Mouse (Mus musculus): ENCODE measurements at regions not wholly inside any gene's neighbourhood (a gene's known extent, or its start where the extent isn't known, plus 50 kb on each side); places are given as distances from the start of the nearest gene placed in this dataset.
"Not testable (repeated sequence)": the region's sequence is repeated elsewhere in the genome, so short reads cannot be mapped to it uniquely, and the experiment has no call there.

DNA sequence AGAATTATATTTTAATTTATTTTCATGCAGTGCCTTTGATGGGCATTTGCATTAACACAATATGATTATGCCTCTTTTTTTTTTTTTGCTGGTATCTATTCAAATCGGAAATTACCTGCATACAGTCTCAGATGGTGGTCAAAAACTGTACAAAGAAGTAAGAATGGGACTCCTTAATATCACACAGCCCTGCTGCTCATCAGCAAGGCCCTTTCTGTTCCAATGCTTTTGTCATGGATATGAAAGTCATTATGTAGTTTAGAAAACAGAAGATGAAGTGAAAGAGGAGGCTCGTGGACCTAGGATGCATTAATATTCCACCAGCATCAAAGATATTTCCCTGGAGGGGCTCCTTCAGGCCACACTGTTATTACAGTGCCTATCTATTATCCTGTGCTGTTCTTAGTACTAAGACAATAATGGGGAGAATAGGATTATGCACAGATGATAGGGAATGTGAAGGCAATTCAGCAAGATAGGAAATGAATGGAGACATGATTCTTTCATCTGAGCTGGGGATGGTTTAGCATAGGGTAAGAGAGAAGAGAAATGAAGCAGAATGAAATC is 687.7 kb upstream of the Ptbp2 start:
- no peaks in the 10 kb centered on the region for H3K27me3 ChIP-seq (replicated peaks)
- no peaks in the 10 kb centered on the region for H3K4me1 ChIP-seq
- no peaks in the 10 kb centered on the region for H3K9me3 ChIP-seq (replicated peaks)
- no peak overlapping the region for H3K9ac ChIP-seq
- no peak overlapping the region for H3K27ac ChIP-seq
- no peak for ATAC-seq
- H3K36me3 ChIP-seq: no peaks in the 10 kb centered on the region
- no peak overlapping the region for H3K4me3 ChIP-seq
- H3K4me2 ChIP-seq: no peak overlapping the region
- 62% methylated on average over 2 of the region's 2 CpGs for WGBS (ENCODE audit: insufficient replicate concordance)

DNA sequence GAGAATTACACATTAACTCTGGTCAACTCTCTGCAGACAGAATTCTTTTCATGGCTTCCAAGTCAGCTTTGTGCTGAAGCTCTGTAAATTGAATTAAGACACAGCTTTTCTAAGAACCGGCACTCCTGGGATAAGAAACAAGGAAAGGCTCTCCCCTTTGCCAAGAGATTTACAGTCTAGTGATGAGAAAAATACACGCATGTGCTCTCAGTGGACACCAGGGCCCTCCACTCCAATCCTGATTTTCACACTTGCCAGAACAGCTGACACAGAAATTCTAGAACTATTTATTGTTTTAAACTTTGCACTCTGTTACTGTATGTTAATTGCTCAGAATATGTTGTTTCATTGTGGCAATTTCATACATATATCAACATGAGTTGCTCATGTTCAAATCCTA is 684.6 kb upstream of the Ptbp2 start:
- Histone ChIP-seq H3K9me3 (replicated peaks) (no peaks in the 10 kb centered on the region), H3K9ac (no peak overlapping the region), H3K36me3 (no peaks in the 10 kb centered on the region), H3K4me1 (no peaks in the 10 kb centered on the region), H3K4me3 (no peak overlapping the region), H3K4me2 (no peak overlapping the region), H3K27me3 (replicated peaks) (no peaks in the 10 kb centered on the region), H3K27ac (no peak overlapping the region)
- no peak for ATAC-seq
- 83% methylated on average over 2 of the region's 2 CpGs for WGBS (ENCODE audit: insufficient replicate concordance)

DNA sequence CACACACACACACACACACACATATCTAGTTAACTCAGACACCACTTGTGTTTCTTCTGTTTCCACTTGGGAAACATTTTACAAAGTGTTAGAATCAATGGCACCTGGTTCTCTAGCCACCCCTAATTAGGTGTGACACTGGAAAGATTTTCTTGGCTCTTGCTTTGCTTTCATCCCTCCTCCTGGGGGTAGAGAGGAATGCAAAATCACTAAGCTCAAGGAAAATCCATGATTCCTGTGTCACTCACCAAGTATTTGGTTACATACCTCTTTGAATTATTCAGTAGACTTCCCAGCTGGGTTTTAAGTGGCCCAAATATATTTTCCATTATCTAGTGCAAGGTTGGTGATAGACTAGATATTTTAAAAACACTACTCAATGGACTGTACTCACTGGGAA is 676.5 kb upstream of the Ptbp2 start:
- no peak overlapping the region for H3K4me2 ChIP-seq
- no peak for ATAC-seq
- H3K9me3 ChIP-seq (replicated peaks): no peaks in the 10 kb centered on the region
- no peak overlapping the region for H3K4me3 ChIP-seq
- H3K9ac ChIP-seq: no peak overlapping the region
- H3K27ac ChIP-seq: no peak overlapping the region
- no peaks in the 10 kb centered on the region for H3K27me3 ChIP-seq (replicated peaks)
- no peaks in the 10 kb centered on the region for H3K4me1 ChIP-seq
- H3K36me3 ChIP-seq: no peaks in the 10 kb centered on the region

DNA sequence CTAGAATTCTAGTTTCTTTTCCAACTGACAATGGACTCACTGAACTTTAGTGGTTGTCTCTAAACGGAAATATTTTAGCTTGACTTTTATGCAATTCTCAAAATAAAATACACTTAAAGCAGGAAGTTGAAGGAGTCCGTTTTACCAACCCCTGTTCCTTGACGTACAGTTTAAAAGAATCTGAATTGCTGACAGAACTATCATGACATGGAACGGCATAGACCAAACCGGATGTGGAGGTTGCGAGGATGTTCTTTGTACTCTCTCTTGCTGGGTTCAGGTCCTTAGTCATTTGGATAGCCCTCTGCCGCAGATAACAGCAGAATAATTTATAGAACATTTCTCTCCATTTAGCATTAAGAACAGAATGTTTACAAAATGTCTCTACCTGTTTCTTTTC is 673.6 kb upstream of the Ptbp2 start:
- no peaks in the 10 kb centered on the region for H3K27me3 ChIP-seq (replicated peaks)
- ATAC-seq: no peak
- no peak overlapping the region for H3K4me2 ChIP-seq
- no peak overlapping the region for H3K9ac ChIP-seq
- H3K36me3 ChIP-seq: no peaks in the 10 kb centered on the region
- no peak overlapping the region for H3K4me3 ChIP-seq
- no peak overlapping the region for H3K27ac ChIP-seq
- no peaks in the 10 kb centered on the region for H3K4me1 ChIP-seq
- WGBS (ENCODE audit: insufficient replicate concordance): 70% methylated on average over 7 of the region's 7 CpGs
- H3K9me3 ChIP-seq (replicated peaks): no peaks in the 10 kb centered on the region

DNA sequence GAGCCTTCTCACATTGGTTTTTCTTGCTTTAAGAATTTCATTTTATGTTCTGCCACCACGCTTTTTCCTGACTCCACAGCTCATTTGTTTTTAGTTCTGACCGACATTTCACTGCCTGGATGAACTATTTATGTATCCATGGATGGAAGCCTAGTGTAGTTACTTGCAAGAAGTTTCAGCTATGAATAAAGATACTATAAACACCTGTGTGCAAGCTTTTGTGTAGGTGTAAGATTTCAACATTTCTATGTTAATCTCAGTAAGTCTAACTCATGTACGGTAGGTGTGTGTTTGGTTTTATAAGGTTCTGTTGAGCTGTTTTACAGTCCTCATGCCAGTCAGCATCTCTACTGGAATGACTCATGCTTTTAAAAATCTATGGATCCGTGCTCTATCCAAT is 656.9 kb upstream of the Ptbp2 start:
- 62% methylated on average over 4 of the region's 4 CpGs for WGBS (ENCODE audit: insufficient replicate concordance)
- Histone ChIP-seq H3K27me3 (replicated peaks) (no peaks in the 10 kb centered on the region), H3K27ac (no peak overlapping the region), H3K9me3 (replicated peaks) (no peaks in the 10 kb centered on the region), H3K9ac (no peak overlapping the region), H3K4me1 (no peaks in the 10 kb centered on the region), H3K36me3 (no peaks in the 10 kb centered on the region), H3K4me3 (no peak overlapping the region), H3K4me2 (no peak overlapping the region)
- ATAC-seq: no peak

DNA sequence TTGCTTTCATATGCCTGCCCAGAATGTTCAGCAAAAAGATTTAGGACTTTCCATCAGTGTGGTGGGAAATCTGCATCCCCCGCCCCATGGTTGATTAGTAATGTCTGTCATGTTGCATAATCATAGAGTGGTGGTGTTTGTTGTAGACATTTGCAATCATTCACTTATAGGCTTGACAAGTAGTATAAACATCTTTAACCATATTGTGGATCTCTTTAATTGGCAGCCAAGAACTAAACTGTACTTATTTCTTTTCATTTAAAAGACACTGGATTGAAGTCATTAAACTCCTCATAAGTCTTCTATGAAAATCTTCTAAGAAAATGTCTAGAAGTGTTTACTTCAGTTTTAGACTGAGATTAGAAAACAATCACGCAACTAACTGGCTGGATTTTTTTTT is 646.0 kb upstream of the Ptbp2 start:
- Histone ChIP-seq H3K4me1 (no peaks in the 10 kb centered on the region), H3K9me3 (replicated peaks) (no peaks in the 10 kb centered on the region), H3K36me3 (no peaks in the 10 kb centered on the region), H3K27me3 (replicated peaks) (no peaks in the 10 kb centered on the region), H3K27ac (no peak overlapping the region), H3K9ac (no peak overlapping the region), H3K4me3 (no peak overlapping the region), H3K4me2 (no peak overlapping the region)
- ATAC-seq: no peak
- 68% methylated on average over 2 of the region's 2 CpGs for WGBS (ENCODE audit: insufficient replicate concordance)

DNA sequence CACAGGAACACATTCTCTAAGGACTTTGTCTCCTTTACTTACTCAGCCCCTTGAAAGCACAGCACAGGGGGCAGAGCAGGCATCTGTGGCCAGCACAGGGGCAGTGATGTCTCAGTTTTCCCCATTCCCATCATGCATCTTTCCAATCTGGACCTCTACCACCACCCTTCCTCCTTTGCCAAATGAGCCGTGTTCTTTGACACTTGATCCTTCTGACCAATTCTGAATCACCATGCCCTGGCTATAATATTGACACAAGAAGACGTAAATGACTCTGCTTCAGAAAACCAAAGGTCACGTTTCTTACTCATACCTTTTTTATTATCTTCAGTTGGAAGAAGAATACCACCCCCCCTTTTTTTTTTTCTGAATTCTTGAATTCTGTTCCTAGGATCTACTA is 632.4 kb upstream of the Ptbp2 start:
- ATAC-seq: no peak
- no peak overlapping the region for H3K9ac ChIP-seq
- 62% methylated on average over 3 of the region's 3 CpGs for WGBS (ENCODE audit: insufficient replicate concordance)
- H3K4me1 ChIP-seq: no peaks in the 10 kb centered on the region
- H3K4me2 ChIP-seq: no peak overlapping the region
- H3K27me3 ChIP-seq (replicated peaks): no peaks in the 10 kb centered on the region
- H3K27ac ChIP-seq: no peak overlapping the region
- H3K9me3 ChIP-seq (replicated peaks): no peaks in the 10 kb centered on the region
- no peaks in the 10 kb centered on the region for H3K36me3 ChIP-seq
- H3K4me3 ChIP-seq: no peak overlapping the region

DNA sequence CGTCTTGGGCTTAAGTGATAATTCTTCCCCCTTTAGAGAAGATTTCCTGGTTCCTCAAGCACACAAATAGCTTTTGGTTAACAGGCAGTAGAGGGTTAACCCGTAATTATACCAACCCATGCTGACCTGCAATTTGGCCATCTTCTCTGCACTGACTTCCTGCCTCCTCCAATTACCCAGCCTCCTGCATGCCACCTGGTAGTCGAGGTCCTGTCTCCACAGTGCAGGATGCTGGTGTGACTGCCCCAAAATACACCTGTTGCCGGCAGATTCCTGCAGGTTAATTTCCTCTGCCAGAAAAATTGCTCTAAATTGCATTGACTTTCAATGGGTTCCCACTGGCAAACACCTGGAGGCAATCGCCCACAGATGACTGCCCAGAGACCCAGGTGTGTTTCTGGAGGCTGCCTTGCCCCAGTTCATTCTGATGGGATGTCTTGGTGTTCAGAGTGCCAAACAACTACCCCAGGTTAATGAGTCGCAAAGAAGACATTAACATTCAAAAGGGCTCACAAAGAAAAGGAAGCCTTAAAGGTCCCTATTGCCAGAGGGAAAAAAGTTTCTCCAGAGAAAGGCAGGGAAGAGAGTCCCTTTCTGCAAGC is 591.5 kb upstream of the Ptbp2 start:
- Histone ChIP-seq H3K27me3 (replicated peaks) (no peaks in the 10 kb centered on the region), H3K4me3 (no peak overlapping the region), H3K36me3 (no peaks in the 10 kb centered on the region), H3K4me1 (no peaks in the 10 kb centered on the region), H3K4me2 (no peak overlapping the region), H3K9me3 (replicated peaks) (no peaks in the 10 kb centered on the region), H3K9ac (no peak overlapping the region), H3K27ac (no peak overlapping the region)
- WGBS (ENCODE audit: insufficient replicate concordance): 32% methylated on average over 6 of the region's 6 CpGs
- ATAC-seq: no peak

DNA sequence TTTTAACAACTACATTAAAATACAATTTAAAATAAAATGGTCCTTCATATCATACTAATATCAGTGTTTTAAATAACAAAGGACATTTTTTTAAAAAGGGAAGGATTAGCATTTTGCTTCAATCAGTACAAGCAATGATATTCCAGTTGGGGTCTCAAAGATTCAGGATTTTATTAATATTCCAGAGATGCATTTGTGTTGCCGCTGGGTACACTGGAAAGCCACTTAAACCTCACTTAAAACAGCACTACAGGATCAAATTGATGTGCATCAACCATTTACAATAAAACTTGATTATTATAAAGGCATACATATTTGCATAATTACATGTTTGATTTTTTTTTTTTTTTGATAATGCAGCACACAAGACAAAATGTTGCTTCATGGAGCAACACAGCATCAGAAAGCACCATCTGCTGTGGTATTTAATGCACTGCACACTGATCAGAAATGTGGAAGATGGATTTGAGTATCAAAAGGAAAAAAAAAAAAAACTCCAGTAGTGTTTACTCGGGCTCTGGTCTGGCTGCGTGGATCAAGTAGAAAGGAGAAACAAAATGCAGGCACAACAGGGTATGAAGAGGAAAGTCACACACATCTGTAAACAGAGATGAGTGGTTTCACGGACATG is 558.6 kb upstream of the Ptbp2 start:
- Histone ChIP-seq H3K36me3 (no peaks in the 10 kb centered on the region), H3K4me1 (no peaks in the 10 kb centered on the region), H3K4me2 (no peak overlapping the region), H3K9ac (no peak overlapping the region), H3K9me3 (replicated peaks) (no peaks in the 10 kb centered on the region), H3K4me3 (no peak overlapping the region), H3K27me3 (replicated peaks) (no peaks in the 10 kb centered on the region), H3K27ac (no peak overlapping the region)
- no peak for ATAC-seq
- 73% methylated on average over 4 of the region's 4 CpGs for WGBS (ENCODE audit: insufficient replicate concordance)

DNA sequence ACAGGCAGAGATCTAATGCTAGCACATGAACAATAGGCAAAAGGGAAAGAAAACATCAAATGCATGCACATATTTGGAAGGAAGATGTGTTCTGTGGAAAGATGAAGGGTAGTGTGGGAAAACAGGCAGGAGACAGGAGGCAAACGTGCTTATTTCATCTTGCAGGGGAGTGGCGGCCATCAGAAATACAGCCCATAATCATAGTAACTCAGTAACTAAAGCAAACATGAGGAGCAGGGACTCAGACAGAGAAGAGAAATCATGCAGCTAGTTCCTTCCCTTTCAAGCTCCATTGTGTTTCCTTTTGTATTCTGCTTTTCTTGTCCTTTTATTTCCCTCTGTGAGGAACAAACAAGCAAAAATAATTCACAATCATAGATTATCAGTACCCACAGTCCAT is 557.6 kb upstream of the Ptbp2 start:
- WGBS (ENCODE audit: insufficient replicate concordance): 51% methylated on average over 2 of the region's 2 CpGs
- Histone ChIP-seq H3K4me2 (no peak overlapping the region), H3K4me1 (no peaks in the 10 kb centered on the region), H3K27me3 (replicated peaks) (no peaks in the 10 kb centered on the region), H3K4me3 (no peak overlapping the region), H3K27ac (no peak overlapping the region), H3K9ac (no peak overlapping the region), H3K36me3 (no peaks in the 10 kb centered on the region), H3K9me3 (replicated peaks) (no peaks in the 10 kb centered on the region)
- no peak for ATAC-seq

DNA sequence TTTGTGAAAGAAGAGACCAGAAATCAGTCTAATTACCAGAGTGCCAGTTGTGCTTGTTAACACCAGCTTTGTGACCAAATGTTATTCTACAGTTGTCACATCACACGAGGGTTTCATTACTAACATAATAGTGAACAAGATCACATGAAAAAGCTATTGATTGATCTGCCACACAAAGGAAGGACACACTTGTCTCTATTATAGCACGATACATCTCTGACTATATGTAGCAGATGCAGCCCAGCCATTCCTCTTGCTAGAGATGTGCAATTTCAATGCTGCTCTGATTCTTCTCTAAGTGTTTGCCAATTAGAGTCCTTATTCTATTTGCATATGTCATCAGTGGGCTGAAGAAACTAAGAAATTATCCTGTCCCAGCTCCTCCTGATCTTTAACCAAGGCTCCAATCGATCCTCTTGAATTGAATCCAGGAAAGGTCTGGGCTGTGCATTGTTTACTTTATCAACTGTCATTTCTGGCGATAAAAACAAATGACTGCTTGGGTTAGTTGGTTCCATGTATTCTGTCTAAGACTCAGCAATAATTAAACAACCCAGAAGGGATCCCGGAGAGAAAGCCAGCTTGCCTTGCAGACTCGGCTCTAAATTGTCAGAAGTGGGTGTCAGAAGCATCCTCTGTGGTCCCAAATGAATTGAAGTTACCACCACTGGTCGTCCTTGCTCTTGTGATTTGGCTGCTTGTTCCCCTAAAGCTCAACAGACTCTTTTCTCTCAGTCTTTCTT is 551.7 kb upstream of the Ptbp2 start:
- Histone ChIP-seq H3K4me2 (no peak overlapping the region), H3K36me3 (no peaks in the 10 kb centered on the region), H3K4me1 (no peaks in the 10 kb centered on the region), H3K27me3 (replicated peaks) (no peaks in the 10 kb centered on the region), H3K27ac (no peak overlapping the region), H3K9me3 (replicated peaks) (no peaks in the 10 kb centered on the region), H3K9ac (no peak overlapping the region), H3K4me3 (no peak overlapping the region)
- no peak for ATAC-seq
- WGBS (ENCODE audit: insufficient replicate concordance): 51% methylated on average over 7 of the region's 7 CpGs

DNA sequence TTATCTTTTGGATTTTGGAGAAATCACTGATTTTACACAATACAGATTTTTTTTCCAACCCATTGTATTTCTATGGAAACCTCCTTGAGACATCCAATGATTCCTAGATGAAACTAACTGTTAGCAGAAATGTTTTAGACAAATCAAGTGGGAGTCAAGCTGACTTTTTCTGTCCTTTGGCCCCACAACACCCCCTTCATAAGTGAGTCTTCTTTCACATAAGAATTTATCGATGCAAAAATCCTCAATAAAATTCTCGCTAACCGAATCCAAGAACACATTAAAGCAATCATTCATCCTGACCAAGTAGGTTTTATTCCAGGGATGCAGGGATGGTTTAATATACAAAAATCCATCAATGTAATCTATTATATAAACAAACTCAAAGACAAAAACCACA is 522.8 kb upstream of the Ptbp2 start:
- not testable (repeated sequence) for ATAC-seq; H3K36me3 ChIP-seq; H3K27me3 ChIP-seq (replicated peaks); H3K9me3 ChIP-seq (replicated peaks); H3K4me2 ChIP-seq; H3K9ac ChIP-seq; H3K4me1 ChIP-seq; H3K4me3 ChIP-seq; H3K27ac ChIP-seq
- 76% methylated on average over 3 of the region's 3 CpGs for WGBS (ENCODE audit: insufficient replicate concordance)

Measured in liver, embryonic 12.5 days (tissue).